Mouse (Mus musculus) CD4-positive, CD25-positive, alpha-beta regulatory T cell, adult 9 weeks (primary cell): ENCODE results near the gene Spata32. TPM values are rescaled to one million over a fixed set of nuclear protein-coding genes. Genes with fewer than 3 reads are reported as not detected.

Source experiments
- polyA plus RNA-seq: library from polyadenylated mRNA; unstranded; fragments of 100-300 nt; shearing (Covaris generic); gene quantifications from one replicate; pipeline ENCODE4 v1.2.1, GENCODE M21; 2017

Gene Spata32
- polyA plus RNA-seq = not detected

DNA sequence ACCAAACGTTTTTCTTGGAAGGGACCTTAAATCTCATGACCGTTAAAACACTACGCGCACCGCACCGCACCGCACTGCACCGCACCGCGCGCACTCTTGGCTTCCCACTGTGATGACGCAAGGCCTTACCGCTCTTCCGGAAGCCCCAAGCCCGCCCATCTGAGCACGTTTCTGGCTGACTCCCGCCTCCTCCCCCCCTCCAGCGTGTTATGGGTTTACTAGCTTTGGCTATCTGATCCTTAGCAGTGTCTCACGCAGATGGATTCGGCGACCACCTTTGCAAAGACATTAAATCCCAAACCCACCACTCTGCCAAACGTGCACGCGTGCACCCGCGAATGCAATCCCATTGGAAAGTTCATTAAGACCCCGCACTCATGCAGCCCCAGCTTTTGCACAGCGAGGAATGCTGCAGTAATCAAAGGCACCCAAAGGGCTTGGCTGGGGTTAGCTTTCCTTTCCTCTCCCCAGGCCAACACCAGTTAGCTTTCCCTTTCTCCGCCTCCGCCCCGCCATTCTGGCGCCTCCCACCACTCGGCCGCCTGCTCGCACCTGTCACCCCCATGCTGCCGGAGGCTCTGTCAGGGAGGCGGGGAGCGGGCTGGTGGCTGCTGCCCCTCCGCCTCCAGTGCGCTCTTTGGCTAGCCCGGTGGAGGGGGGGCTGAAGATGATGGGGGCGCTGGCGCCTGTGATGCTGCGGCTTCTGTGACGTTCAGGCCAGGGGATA, at the start of gene Spata32:
TSS of gene Spata32 (minus strand) at position 643 of the 727 bp plus-strand sequence.

GRCm38 (mm10) chr11:103267346-103268219, 49.4 kb upstream of the Spata32 start, which contains the start of gene Map3k14:
Map3k14 (minus strand) TSS chr11:103267472.

DNA sequence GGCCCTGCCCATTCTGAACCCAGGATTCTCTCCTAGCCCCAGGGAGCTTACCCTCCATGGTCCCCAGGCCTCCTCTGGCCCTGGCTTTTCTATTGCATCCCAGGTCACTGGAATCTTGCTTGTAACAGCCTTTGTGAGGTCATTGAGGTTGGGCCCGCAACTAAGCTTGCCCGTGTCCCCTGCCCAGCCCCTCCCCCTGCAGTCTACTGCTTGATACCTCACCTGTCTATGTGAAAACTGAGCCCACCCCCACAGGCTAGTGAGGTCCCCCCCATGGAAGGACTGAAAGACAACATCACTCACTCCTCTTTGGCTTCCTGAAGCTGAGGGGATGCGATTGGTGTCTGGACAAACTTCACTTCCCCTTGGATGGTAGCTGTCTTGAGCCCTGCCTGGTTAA, 9.8 kb downstream of the Spata32 start, which contains the start of gene 1700023F06Rik:
TSS of gene 1700023F06Rik (minus strand) at position 101 of the 400 bp plus-strand sequence.

DNA sequence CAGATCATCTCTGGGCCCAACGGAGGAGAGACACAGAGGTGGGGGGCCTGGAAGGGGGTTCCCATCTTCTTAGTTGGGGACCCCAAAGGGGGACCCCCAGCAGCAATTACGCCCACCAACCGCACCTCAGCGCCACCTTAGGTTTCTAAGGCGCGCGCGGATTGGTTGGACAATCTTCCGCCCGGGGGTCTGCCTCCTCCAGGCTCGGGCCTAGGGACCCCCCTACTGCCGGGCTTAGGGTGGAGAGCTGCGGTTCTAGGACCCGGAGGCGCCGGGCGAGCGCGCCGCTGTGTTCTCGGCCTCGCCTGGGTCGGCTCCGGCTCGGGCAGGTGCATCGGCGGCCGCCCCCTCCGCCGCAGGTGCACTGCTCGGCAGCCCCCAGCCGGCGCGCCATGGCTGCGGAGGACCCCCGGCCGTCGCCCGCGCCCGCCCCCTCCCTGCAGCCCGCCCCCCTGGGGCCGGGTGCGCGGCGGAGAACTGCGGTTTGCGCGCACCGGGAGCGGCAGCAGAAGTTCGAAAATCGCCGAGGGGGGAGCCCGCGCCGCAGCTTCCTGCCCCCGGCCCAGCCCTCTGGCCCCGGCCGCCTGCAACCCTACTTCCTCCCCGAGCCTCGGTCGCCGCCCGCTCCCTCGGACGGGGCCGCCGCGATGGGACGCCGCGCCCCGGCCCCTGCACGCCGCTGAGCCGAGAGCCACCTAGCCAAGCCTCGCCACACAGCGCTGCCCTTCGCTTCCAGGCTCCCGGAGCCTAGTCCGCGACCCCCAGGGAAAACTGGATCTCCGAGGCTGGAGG, 47.5 kb downstream of the Spata32 start, which contains the start of gene Fmnl1:
TSS of gene Fmnl1 (plus strand) at position 614 of the 792 bp plus-strand sequence.

Other genes with a start within 250 kb of the Spata32 start
- gene Nmt1, start 190.2 kb downstream of the Spata32 start, polyA plus RNA-seq = 81.7 TPM
- 34.8 TPM for gene Dcakd, start 190.1 kb downstream of the Spata32 start, polyA plus RNA-seq
- not detected for gene Plcd3, start 116.8 kb downstream of the Spata32 start, polyA plus RNA-seq
- 57.4 TPM for gene Acbd4, start 116.8 kb downstream of the Spata32 start, polyA plus RNA-seq
- 4.0 TPM for gene Hexim1, start 102.2 kb downstream of the Spata32 start, polyA plus RNA-seq
- gene Hexim2, start 86.0 kb downstream of the Spata32 start, polyA plus RNA-seq = 3.8 TPM
- gene Fmnl1, start 47.3 kb downstream of the Spata32 start, polyA plus RNA-seq = 56.4 TPM
- gene 1700023F06Rik, start 9.9 kb downstream of the Spata32 start, polyA plus RNA-seq = not detected
- 37.9 TPM for gene Map3k14, start 49.0 kb upstream of the Spata32 start, polyA plus RNA-seq
- gene Arhgap27, start 145.3 kb upstream of the Spata32 start, polyA plus RNA-seq = 96.8 TPM
- gene Plekhm1, start 194.3 kb upstream of the Spata32 start, polyA plus RNA-seq = 25.2 TPM